Mouse (Mus musculus): ENCODE data around the gene Matn1.

- no peak for TF ChIP-seq CTCF (IDR thresholded peaks at IDR 0.05; ENCODE audit: borderline replicate concordance, insufficient read depth, low read depth, low read length)
- no peak for TF ChIP-seq POLR2A (IDR thresholded peaks at IDR 0.05; ENCODE audit: borderline replicate concordance, insufficient read depth, low read length)
Measured at GRCm38 (mm10) chr4:130957156-130957555, 13.0 kb downstream of the Matn1 start.
